ENCODE assay signal across 10 mouse cellular contexts in genomic region chr11:88524437-88524789, GRCm38 (mm10).
A peak's percentile ranks its signal among the peaks of the same experiment; 100 is the strongest.
DNase-seq lines count a peak whose midpoint lies in the region; ATAC-seq and TF ChIP-seq lines count a peak whose summit lies in the region.
"Had no signal": no experiment of that assay in that cellular context is flagged by ENCODE, and none has a peak within 500 bp of the region (broad histone marks: within the 10 kb centered on the region; RNA-seq: fewer than 3 reads in every experiment).

No protein-coding gene starts in this region.

- no peak for TF ChIP-seq EP300 in heart, postnatal 0 days (IDR thresholded peaks at IDR 0.05; ENCODE audit: low read depth)

- no peak for TF ChIP-seq CTCF in heart, postnatal 0 days (IDR thresholded peaks at IDR 0.05; ENCODE audit: low read depth)

- no peak for DNase-seq in heart, adult 8-10 months (ENCODE audit: low spot score)
- DNase-seq in embryonic facial prominence, embryonic 10.5 days (ENCODE audit: low spot score): no peak
- DNase-seq in heart, postnatal 0 days (ENCODE audit: low spot score): no peak
- DNase-seq in midbrain, embryonic 11.5 days (ENCODE audit: low spot score, missing footprints): no peak
- DNase-seq in left cerebral cortex, adult 8-10 months (ENCODE audit: low spot score in 2 of 2): no peak
- DNase-seq in frontal cortex, adult 2 months (ENCODE audit: extremely low spot score in 1 of 2, low spot score in 1 of 2): no peak
- DNase-seq in urinary bladder, adult 18-20 months (ENCODE audit: low spot score in 2 of 2): no peak

- H3K4me3 ChIP-seq in heart, embryonic 14.5 days (ENCODE audit: control insufficient read depth in 1 of 2, insufficient read depth in 1 of 2, low read depth in 1 of 2, low read length in 2 of 2): no peak overlapping the region
- H3K4me3 ChIP-seq in embryonic facial prominence, embryonic 10.5 days: no peak overlapping the region
- H3K4me3 ChIP-seq in heart, postnatal 0 days (ENCODE audit: low read depth, low read length): no peak overlapping the region
- H3K4me3 ChIP-seq in midbrain, embryonic 11.5 days (ENCODE audit: low read depth, low read length): no peak overlapping the region

- H3K27me3 ChIP-seq in heart, embryonic 14.5 days (ENCODE audit: control insufficient read depth, insufficient read depth, low read length): no peaks in the 10 kb centered on the region
- H3K27me3 ChIP-seq in embryonic facial prominence, embryonic 10.5 days (replicated peaks; ENCODE audit: low read depth, poor library complexity, severe bottlenecking): no peaks in the 10 kb centered on the region
- no peaks in the 10 kb centered on the region for H3K27me3 ChIP-seq in heart, postnatal 0 days (ENCODE audit: control insufficient read depth, insufficient read depth, low read length)
- H3K27me3 ChIP-seq in midbrain, embryonic 11.5 days (ENCODE audit: control insufficient read depth, insufficient read depth, low read length): no peaks in the 10 kb centered on the region
- H3K27me3 ChIP-seq: CH12.LX had no signal

- ATAC-seq in heart, embryonic 14.5 days (ENCODE audit: insufficient number of reproducible peaks, insufficient read depth, low FRiP score, low read depth): 0 out of 2 replicates have a peak, but pooled peaks have one; percentile 19
- peak; percentile 19; the same call in 1 of the 2 replicates for ATAC-seq in heart, postnatal 0 days (ENCODE audit: insufficient read depth, low read depth)
- no peak for ATAC-seq in midbrain, embryonic 11.5 days (ENCODE audit: low FRiP score)
- ATAC-seq: inflammation-experienced regulatory T-cells, adult 6 months had no signal

- H3K4me2 ChIP-seq in heart, embryonic 14.5 days (ENCODE audit: low read length): peak overlapping the region; percentile 3
- H3K4me2 ChIP-seq in heart, postnatal 0 days (ENCODE audit: low read depth, low read length): no peak overlapping the region
- H3K4me2 ChIP-seq in midbrain, embryonic 11.5 days: no peak overlapping the region

- peaks cover 63 to 85% of the 10 kb centered on the region in 2 experiments for H3K4me1 ChIP-seq in heart, embryonic 14.5 days (ENCODE audit: control insufficient read depth in 2 of 2, insufficient read depth in 2 of 2, low read length in 2 of 2)
- peaks cover 79% of the 10 kb centered on the region for H3K4me1 ChIP-seq in embryonic facial prominence, embryonic 10.5 days
- peaks cover 77% of the 10 kb centered on the region for H3K4me1 ChIP-seq in heart, postnatal 0 days (ENCODE audit: control insufficient read depth, insufficient read depth)
- peaks cover 80% of the 10 kb centered on the region for H3K4me1 ChIP-seq in midbrain, embryonic 11.5 days (ENCODE audit: control insufficient read depth, insufficient read depth, low read length)

- peak overlapping the region; percentile 89 to 94 for H3K27ac ChIP-seq in heart, embryonic 14.5 days (replicated peaks in 1 of 2; ENCODE audit: control insufficient read depth in 1 of 2, insufficient read depth in 1 of 2, low read depth in 2 of 2, low read length in 2 of 2)
- peak overlapping the region; percentile 75 for H3K27ac ChIP-seq in embryonic facial prominence, embryonic 10.5 days (replicated peaks)
- H3K27ac ChIP-seq in heart, postnatal 0 days (ENCODE audit: low read depth): peak overlapping the region; percentile 94
- peak overlapping the region; percentile 69 for H3K27ac ChIP-seq in midbrain, embryonic 11.5 days (ENCODE audit: low read depth, low read length)

- H3K36me3 ChIP-seq in heart, embryonic 14.5 days (ENCODE audit: control insufficient read depth, insufficient read depth, low read length): 0 out of 2 replicates have a peak, but pooled peaks cover 2% of the 10 kb centered on the region
- peaks cover 19% of the 10 kb centered on the region for H3K36me3 ChIP-seq in embryonic facial prominence, embryonic 10.5 days (replicated peaks)
- no peaks in the 10 kb centered on the region; the same call in 1 of the 2 replicates for H3K36me3 ChIP-seq in heart, postnatal 0 days (replicated peaks; ENCODE audit: control insufficient read depth, insufficient read depth, low read length)
- no peaks in the 10 kb centered on the region for H3K36me3 ChIP-seq in midbrain, embryonic 11.5 days (ENCODE audit: control insufficient read depth, insufficient read depth, low read length)

- H3K9ac ChIP-seq in heart, embryonic 14.5 days (ENCODE audit: low read length): no peak overlapping the region; the same call in 1 of the 2 replicates
- 0 out of 2 replicates have a peak overlapping the region, but pooled peaks have one; percentile 1 for H3K9ac ChIP-seq in heart, postnatal 0 days (replicated peaks; ENCODE audit: low read depth, low read length)
- H3K9ac ChIP-seq in midbrain, embryonic 11.5 days (ENCODE audit: low read length): no peak overlapping the region; the same call in 1 of the 2 replicates

- H3K9me3 ChIP-seq in heart, embryonic 14.5 days (ENCODE audit: control insufficient read depth, low read length): no peaks in the 10 kb centered on the region
- H3K9me3 ChIP-seq in embryonic facial prominence, embryonic 10.5 days: no peaks in the 10 kb centered on the region
- no peaks in the 10 kb centered on the region for H3K9me3 ChIP-seq in heart, postnatal 0 days (replicated peaks; ENCODE audit: control insufficient read depth, low read length)
- H3K9me3 ChIP-seq in midbrain, embryonic 11.5 days (ENCODE audit: control insufficient read depth, low read length): no peaks in the 10 kb centered on the region
